Mouse (Mus musculus) large intestine, adult 2 months (tissue): Measurements from ENCODE around the gene Fbxo11. TPM values are rescaled to one million over a fixed set of nuclear protein-coding genes. Genes with fewer than 3 reads are reported as not detected.
"Not testable (repeated sequence)": the region's sequence is repeated elsewhere in the genome, so short reads cannot be mapped to it uniquely, and the experiment has no call there.

Source experiments
- DNase-seq: peaks from one replicate; pipeline ENCODE4 v3.0.0-alpha.2; 2012; ENCODE audit warnings: low read depth, low spot score
- WGBS: fragments of 180-500 bp; shearing (Covaris S2); methylation state at CpG from one replicate; pipeline ENCODE4 v1.1.7; 2018; 5-methylcytosine and 5-hydroxymethylcytosine counted together
- polyA plus RNA-seq: library from polyadenylated mRNA; depleted of rRNA; stranded (reverse); fragments of >200 nt; gene quantifications from 2 replicates; pipeline ENCODE4 v1.2.3, GENCODE M21; 2012; rRNA removed

Fbxo11 gene
- polyA plus RNA-seq, 1 experiment, result 12.6 TPM

DNA sequence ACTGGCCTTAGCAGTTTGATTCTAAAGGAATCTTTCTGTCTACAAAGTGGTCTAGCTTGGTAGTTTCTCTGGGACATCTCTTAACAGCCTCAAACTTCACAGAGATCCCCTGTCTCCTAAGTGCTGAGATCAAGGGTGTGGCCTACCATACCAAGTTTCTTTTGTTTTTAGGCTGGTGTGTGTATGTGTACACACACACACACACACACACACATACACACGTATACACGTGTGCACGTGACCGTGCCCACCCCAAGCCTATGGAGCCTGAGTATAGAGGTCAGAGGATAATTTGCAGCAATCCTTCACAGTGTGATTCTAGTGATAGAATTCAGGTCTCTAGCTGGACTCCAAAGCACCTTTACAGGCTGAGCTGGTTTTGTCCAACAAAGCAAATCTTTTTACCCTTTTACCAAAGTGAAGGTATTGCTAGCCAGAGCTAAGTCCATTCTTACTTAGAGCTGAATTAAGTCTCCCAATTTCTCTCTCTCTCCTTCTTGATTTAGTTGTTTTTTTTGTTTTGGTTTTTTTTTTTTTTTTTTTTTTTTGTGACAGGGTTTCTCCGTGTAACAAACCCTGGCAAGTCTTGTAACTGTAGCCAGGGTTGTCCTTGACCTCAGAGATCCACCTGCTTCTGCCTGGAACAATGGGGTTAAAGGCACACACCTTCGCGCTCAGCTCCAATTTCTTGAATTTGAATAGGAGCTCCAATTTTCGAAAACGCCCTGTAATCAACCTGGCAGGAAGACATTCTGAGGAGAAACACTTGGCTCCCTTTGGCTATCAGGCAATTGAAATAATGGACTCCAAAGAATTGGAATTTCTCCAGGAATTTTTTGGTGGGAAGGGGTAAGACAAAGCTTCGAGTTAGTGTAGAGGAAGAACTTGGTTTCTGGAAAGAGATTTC lies 91.6 kb downstream of the Fbxo11 start:
- WGBS, result 72% methylated on average over 10 of the region's 10 CpGs
- DNase-seq, result no peak

DNA sequence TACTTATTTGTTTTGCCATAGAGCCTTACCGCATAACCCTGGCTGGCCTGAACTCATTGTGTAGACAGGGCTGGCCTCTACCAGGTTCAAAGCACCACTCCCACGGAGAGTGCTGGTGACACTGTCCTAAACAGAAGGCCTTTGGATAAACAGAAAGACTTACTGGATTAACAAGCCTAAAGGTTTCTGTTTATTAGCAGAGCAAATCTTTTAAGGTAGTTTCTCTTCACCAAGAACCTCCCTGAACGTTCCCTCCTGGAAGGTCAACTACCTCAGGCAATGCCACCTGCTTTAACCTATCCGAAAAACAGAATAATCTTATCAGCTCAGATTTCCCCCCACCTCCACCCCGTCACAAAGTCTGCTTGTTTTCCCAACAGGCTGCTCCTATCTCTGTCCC lies 92.2 kb downstream of the Fbxo11 start:
- DNase-seq, result no peak
- 79% methylated on average over 5 of the region's 5 CpGs for WGBS

DNA sequence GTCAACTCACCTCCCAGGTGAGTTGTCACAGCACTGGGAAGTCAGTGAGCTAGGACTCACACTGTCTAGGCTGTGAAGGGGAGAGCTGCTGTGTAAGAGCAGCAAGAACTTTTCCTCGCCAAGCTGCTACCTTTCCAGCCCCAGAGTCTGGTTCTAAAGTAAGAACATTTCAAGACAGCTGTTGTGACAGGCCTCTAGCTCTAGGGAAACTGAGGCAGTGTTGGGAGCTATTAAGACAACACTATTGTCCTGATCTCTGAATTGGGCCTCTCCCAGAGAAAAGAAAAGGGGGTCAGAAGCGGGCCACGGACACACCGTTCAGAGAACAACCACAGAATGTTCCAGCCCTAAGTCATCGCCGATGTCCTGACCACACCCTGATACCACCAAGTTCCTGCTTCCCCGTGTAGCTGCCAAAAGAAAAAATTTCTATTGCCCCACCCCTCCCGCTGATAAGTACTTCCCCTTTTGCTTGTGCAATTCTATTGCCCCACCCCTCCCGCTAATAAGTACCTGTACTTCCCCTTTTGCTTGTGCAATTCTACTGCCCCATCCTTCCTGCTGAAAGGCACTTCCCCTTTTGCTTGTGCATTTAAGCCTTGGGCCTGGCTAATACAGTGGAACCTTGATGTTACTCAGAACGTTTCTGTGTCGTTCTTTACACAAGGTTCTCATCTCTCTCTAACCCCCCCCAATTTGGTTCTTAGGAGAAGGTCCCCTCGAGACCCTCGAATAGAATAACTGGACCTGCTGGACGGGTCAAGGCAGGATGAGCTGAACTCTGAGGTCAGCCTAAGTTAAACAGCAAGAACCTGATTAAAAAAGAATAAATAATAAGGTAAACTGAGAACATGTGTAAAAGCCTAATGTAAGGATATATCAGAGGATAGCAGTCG lies 93.1 kb downstream of the Fbxo11 start:
- not testable (repeated sequence) for DNase-seq
- 73% methylated on average over 15 of the region's 15 CpGs for WGBS

DNA sequence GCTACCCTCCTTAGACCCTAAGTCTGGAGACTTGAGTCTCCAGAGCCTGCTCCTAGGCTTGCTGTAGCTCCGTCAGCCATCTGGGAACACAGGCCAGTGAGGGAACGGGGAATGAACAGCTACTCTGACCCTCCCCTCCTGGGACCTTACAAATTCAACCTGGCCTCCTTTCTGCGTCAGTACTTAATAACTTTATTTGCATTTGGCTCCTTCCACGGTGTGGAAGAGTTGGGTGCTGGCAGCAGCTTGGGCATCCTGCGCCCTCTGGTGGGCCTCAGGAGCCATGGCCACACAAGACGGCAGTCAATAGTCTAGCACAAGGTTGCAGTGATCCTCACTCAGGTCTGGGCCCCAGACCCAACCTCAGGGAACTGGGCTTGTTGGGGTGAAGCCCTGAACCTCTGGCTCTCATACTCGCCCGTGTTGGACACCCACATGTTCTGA lies 96.6 kb downstream of the Fbxo11 start:
- DNase-seq, result not testable (repeated sequence)

DNA sequence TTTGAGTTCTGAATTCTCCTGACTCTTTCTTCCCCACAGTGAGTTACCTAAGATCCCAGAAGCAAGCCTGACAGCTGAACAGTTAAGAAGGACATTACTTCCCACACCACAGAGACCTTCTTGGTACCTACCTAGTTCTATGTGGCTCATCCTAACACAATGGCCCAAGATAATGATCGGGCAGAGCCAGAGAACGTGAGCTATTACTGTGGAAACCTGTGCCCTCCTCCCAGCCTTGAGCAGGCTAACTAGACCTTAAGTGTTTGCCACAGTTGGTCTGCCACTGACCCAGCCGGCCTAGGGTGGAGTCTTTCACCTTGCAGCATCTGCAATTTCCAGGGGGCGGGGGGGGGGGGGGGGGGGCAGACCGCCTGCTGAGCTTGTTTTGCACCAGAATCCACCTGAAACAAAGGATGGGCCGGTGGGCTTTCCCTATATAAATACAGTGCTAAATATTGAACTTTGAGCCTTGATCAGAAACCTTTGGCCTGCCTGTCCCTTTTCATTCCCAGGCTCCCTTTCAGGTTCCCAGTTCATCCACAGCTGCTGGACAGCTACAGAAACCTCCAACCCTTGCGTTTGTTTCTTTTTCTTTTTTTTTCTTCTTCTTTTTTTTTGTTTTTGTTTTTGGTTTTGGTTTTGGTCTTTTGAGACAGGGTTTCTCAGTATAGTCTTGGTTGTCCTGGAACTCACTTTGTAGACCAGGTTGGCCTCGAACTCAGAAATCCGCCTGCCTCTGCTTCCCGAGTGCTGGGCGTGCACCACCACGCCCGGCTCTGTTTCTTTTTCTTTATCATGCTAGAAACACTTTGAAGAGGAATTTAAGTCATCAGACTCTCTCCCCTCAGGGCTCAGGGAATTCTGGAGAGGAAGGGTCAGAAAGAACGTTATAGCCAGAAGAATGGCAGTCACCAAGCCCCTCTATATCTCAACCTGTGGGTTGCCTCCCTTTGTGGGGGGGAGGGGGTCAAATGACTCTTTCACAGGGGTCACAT lies 101.7 kb downstream of the Fbxo11 start:
- no peak for DNase-seq
- whole genome bisulfite sequencing, result 88% methylated on average over 14 of the region's 14 CpGs

More for the DNA sequence above, 96.6 kb downstream of the Fbxo11 start:
- 41% methylated on average over 6 of the region's 8 CpGs for WGBS

DNA sequence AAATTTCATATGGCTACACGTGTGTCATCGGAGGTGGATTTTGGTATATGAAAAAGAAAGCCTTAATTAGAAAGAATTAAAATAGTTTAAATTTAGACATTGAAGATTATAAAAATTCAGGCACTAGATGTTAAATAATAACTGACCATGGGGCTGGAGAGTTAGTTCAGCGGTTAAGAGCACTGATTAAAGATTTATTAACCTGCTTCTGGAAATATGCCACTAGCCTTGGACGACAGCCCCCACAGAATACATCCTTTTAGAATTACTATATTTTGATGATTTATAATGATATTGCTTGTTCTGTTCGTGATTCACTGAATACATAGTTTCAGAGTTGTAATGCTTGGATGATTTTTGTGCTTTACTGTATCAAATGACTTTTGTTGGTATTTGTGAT lies 105.2 kb downstream of the Fbxo11 start:
- WGBS, result 81% methylated on average over 5 of the region's 5 CpGs
- not testable (repeated sequence) for DNase-seq

DNA sequence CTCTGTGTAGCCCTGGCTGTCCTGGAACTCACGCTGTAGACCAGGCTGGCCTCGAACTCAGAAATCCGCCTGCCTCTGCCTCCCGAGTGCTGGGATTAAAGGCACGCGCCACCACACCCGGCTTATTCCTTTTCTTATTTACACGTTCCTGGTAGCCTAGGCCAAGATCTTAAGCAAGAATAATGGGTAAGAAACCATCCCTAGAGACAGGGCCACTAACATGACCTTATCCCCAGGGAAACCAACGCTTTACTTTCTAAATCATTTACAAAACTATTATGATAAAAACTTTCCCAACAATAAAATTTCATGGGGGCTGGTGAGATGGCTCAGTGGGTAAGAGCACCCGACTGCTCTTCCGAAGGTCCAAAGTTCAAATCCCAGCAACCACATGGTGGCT lies 105.7 kb downstream of the Fbxo11 start:
- DNase-seq, result not testable (repeated sequence)
- WGBS, result 86% methylated on average over 11 of the region's 11 CpGs

DNA sequence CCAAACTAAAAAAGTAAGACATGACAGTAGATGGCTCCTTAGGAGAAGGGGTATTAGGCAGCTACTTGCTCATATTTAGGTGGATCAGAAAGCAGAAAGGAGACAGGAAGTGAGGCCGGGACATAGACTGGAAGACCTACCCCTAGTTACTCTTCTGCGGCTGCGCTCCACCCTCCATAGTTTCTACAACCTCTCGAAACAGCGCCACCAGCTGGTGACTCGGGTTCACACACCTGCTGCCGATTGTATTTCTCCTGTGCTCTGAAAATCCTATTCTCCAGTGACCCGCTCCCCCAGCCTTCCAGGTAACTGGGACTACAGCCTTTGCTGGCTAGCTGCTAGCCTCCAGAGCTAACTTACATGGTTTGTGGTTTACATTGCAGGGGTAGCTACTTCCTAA lies 106.8 kb downstream of the Fbxo11 start:
- no peak for DNase-seq
- 66% methylated on average over 8 of the region's 8 CpGs for WGBS

DNA sequence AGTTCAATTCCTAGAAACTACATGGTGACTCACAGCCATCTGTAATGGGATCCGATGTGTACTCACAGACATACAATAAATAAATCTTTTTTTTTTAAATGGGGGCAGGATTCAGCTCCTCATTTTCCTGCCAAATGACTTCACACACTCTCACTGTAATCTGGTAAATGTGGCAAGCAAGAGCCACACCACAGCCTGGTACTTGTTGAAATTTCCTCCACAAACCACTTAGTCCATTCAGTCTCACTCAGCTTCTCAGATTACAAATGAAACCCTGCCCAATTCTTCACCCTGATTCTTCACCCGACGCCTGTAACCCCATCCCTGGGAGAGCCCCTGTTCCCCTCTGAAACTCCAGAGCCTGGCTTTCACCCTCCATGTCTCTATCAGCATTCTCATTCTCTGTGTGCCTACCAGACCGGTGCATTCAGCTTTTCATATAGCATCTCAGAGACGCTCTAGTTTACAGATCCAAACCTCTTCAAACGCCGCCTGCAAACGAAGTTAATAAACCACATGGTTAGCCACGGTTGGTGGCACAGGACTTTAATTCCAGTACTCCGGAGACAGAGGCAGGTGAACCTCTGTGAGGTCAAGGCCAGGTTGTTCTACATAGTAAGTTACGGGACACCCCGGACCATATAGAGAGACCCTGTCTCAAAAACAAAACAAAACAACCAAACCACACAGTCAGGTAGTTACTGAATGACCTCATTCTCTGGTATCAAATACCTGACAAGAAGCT lies 107.8 kb downstream of the Fbxo11 start:
- DNase-seq, result no peak
- 62% methylated on average over 12 of the region's 12 CpGs for WGBS

DNA sequence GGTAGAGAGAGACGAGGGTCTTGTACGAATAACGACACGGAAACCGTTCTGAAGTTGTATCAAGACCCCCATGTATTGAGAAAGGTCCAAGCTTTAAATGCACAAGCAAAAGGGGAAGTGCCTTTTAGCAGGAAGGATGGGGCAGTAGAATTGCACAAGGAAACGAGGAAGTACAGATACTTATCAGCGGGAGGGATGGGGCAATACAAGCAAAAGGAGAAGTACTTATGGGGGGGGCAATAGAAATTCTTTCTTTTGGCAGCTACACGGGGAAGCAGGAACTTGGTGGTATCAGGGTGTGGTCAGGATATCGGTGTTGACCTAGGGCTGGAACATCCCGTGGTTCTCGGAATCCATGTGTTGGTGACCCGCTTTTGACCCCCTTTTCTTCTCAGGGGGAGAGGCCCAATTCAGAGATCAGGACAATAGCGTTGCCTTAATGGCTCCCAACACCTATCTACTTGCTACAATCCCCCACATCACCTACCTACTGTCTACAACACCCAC lies 110.4 kb downstream of the Fbxo11 start:
- DNase-seq, result not testable (repeated sequence)
- 57% methylated on average over 13 of the region's 13 CpGs for WGBS

DNA sequence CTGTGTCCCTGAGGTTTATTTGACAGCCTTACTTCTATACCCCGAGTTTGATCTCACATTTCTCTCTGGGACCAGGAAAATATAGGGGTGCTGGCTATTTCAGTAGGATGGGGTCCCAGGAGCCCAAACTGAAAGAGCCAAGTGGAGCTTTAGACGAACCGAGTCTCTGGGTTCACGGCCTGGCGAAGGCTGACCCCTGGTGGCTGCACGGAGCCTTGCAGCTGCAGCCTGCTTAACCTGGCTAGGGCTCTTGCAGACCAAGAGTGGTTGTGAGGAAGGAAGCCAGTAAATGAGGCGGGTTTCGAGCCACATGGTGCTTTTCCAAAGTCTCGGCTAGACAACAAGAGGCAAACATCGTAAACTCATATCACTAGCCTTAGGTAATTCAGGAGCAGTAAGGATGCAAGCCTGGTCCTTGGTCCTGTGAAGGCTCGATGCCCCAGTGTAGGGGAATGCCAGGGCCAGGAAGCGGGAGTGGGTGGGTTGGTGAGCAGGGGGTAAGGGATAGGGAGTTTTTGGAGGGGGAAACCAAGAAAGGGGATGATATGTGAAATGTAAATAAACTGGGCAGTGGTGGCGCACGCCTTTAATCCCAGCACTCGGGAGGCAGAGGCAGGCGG lies 116.0 kb downstream of the Fbxo11 start:
- 36% methylated on average over 16 of the region's 16 CpGs for WGBS
- DNase-seq, result peak; percentile 33

Other genes starting within 250 kb of the Fbxo11 start
- not detected in 2 replicates for gene Rpl36-ps4, start 144.3 kb downstream of the Fbxo11 start, polyA plus RNA-seq
- gene Msh6, start 90.2 kb downstream of the Fbxo11 start, polyA plus RNA-seq, result 3.1 and 4.5 TPM in 2 replicates